10 mouse cellular contexts compared by ENCODE assay signal in the genomic region with DNA sequence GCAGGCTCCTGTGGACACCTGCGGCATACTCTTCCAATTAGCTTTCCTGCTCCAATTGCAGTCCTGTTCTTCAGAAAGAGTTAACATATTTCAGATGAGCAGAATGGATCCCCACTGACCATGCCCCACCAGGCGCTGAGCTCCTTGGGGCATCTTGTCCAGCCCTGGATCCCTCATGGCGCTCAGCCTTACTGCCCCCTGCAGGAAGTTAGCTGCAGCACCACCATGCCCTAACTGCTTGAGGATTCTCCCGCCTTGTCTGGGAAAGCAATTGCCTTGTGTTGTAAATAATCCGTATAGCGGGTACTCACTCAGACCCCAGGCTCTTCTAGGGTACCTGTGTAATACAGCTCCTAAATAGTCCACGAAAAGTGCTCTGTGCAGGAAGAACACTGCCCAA. TPM values are rescaled to one million over a fixed set of nuclear protein-coding genes. Genes with fewer than 3 reads are reported as not detected.
DNase-seq lines count a peak whose midpoint lies in the region; ATAC-seq and TF ChIP-seq lines count a peak whose summit lies in the region.
"Had no signal": no experiment of that assay in that cellular context is flagged by ENCODE, and none has a peak within 500 bp of the region (broad histone marks: within the 10 kb centered on the region; RNA-seq: fewer than 3 reads in every experiment).

No protein-coding gene starts in this region.

- no peaks in the 10 kb centered on the region for H3K27me3 ChIP-seq in heart, postnatal 0 days (ENCODE audit: control insufficient read depth, insufficient read depth, low read length)
- no peaks in the 10 kb centered on the region for H3K27me3 ChIP-seq in thymus, adult 2 months (ENCODE audit: control insufficient read depth, insufficient read depth, low read length)

- H3K4me1 ChIP-seq in heart, postnatal 0 days (ENCODE audit: control insufficient read depth, insufficient read depth), result no peaks in the 10 kb centered on the region
- no peaks in the 10 kb centered on the region for H3K4me1 ChIP-seq in thymus, adult 2 months (replicated peaks; ENCODE audit: control insufficient read depth, insufficient read depth, low read length)
- H3K4me1 ChIP-seq in cortical plate, adult 2 months (ENCODE audit: control insufficient read depth, insufficient read depth, low read length), result no peaks in the 10 kb centered on the region

- H3K4me3 ChIP-seq in heart, postnatal 0 days (ENCODE audit: low read depth, low read length), result no peak overlapping the region
- H3K4me3 ChIP-seq in thymus, adult 2 months (ENCODE audit: control insufficient read depth, insufficient read depth, low read length), result no peak overlapping the region
- no peak overlapping the region for H3K4me3 ChIP-seq in cortical plate, adult 2 months (ENCODE audit: insufficient read depth, low read length)

- TF ChIP-seq POLR2A in thymus, adult 2 months (IDR thresholded peaks at IDR 0.05; ENCODE audit: control insufficient read depth, extremely low read depth, insufficient read depth, low read length, poor library complexity), result no peak
- no peak for TF ChIP-seq POLR2A in cortical plate, adult 2 months (IDR thresholded peaks at IDR 0.05; ENCODE audit: extremely low read depth, insufficient read depth, low read length)

- H3K4me2 ChIP-seq in heart, postnatal 0 days (ENCODE audit: low read depth, low read length), result no peak overlapping the region

- intact Hi-C loops in heart, postnatal 25 days (cut with DNase I), result no loop called here

- no peak for ATAC-seq in heart, postnatal 0 days (ENCODE audit: insufficient read depth, low read depth)

- TF ChIP-seq EP300 in heart, postnatal 0 days (IDR thresholded peaks at IDR 0.05; ENCODE audit: low read depth), result no peak

- H3K9ac ChIP-seq in heart, postnatal 0 days (replicated peaks; ENCODE audit: low read depth, low read length), result no peak overlapping the region

- DNase-seq in heart, postnatal 0 days (ENCODE audit: low spot score), result no peak
- DNase-seq in heart, postnatal 25 days (ENCODE audit: low spot score), result no peak
- DNase-seq in thymus, adult 2 months, result peak; percentile 8
- DNase-seq in thymus, postnatal 0 days (ENCODE audit: low spot score), result no peak
- no peak for DNase-seq in frontal cortex, postnatal 10 days (ENCODE audit: low spot score in 2 of 2)
- no peak for DNase-seq in ovary, postnatal 10 days (ENCODE audit: low spot score)
- DNase-seq in right cerebral cortex, postnatal 25 days, result no peak
- DNase-seq: layer of hippocampus, adult 9-11 months; lung, postnatal 4 days had no signal

- peaks cover 13% of the 10 kb centered on the region; the same call in 1 of the 2 replicates for H3K36me3 ChIP-seq in heart, postnatal 0 days (replicated peaks; ENCODE audit: control insufficient read depth, insufficient read depth, low read length)
- no peaks in the 10 kb centered on the region for H3K36me3 ChIP-seq in thymus, adult 2 months (ENCODE audit: control insufficient read depth, insufficient read depth, low read length)

- no peaks in the 10 kb centered on the region for H3K9me3 ChIP-seq in heart, postnatal 0 days (replicated peaks; ENCODE audit: control insufficient read depth, low read length)

- WGBS in heart, postnatal 0 days, result 66% methylated on average over 7 of the region's 7 CpGs
- 89% methylated on average over 7 of the region's 7 CpGs for WGBS in thymus, adult 2 months

- H3K27ac ChIP-seq in heart, postnatal 0 days (ENCODE audit: low read depth), result no peak overlapping the region
- no peak overlapping the region for H3K27ac ChIP-seq in thymus, adult 2 months (ENCODE audit: control insufficient read depth, insufficient read depth, low read length)
- H3K27ac ChIP-seq in cortical plate, adult 2 months (ENCODE audit: insufficient read depth, low read length), result no peak overlapping the region

- TF ChIP-seq CTCF in heart, postnatal 0 days (IDR thresholded peaks at IDR 0.05; ENCODE audit: low read depth), result peak; percentile 58
- TF ChIP-seq CTCF in thymus, adult 2 months (IDR thresholded peaks at IDR 0.05; ENCODE audit: borderline replicate concordance, control insufficient read depth, extremely low read depth, insufficient read depth, low read length, poor library complexity), result no peak
- 0 out of 2 replicates have a peak, but pooled peaks have one; percentile 15 for TF ChIP-seq CTCF in cortical plate, adult 2 months (IDR thresholded peaks at IDR 0.05; ENCODE audit: extremely low read depth, insufficient read depth, low read length)

RNA-seq across cellular contexts. Expression of a gene that starts 42.0 kb away (rescaled TPM):
- 9.6 and 14.9 TPM in 2 replicates for total RNA-seq in heart, postnatal 0 days (2014; rRNA removed; ENCODE audit: low replicate concordance)
- 1.2 and 1.7 TPM in 2 replicates for polyA plus RNA-seq in heart, postnatal 0 days (2015; fragmentation: Nextera tagmentation; extraction: Ambion mirVana)
- total RNA-seq in heart, postnatal 25 days (2021), result 1 to 10 TPM; 4.8 to 4.9 TPM
- 0.17 and 1.6 TPM in 2 replicates for polyA plus RNA-seq in thymus, adult 2 months (2012; rRNA removed)
- polyA plus RNA-seq in thymus, postnatal 0 days (2015; fragmentation: Nextera tagmentation; extraction: Ambion mirVana), result 0.21 and 0.30 TPM in 2 replicates
- 0.04 TPM in 1 of 2 replicates, not detected in the other for polyA plus RNA-seq in cortical plate, adult 2 months (2012; rRNA removed)
